Mouse (Mus musculus) liver, adult 2 months (tissue): ENCODE data around the gene Aig1. TPM values are rescaled to one million over a fixed set of nuclear protein-coding genes. Genes with fewer than 3 reads are reported as not detected.

Experiments
- DNase-seq: peaks from one replicate; pipeline ENCODE4 v3.0.0-alpha.2; 2011; ENCODE audit warnings: low read depth, low spot score; ENCODE audit errors: extremely low read depth
- H3K27ac ChIP-seq: fragments of 200-500 bp; replicated peaks from 2 replicates; pipeline ENCODE4 v1.5.1; 2012; ENCODE audit warnings: low read depth, mild to moderate bottlenecking, control low read depth, inconsistent platforms, low read length; ENCODE audit not compliant: insufficient read depth
- H3K27me3 ChIP-seq: fragments of 200-500 bp; 2 replicates; pipeline ENCODE4 v1.6.1; 2012; ENCODE audit warnings: mild to moderate bottlenecking, moderate library complexity, low read length, inconsistent platforms; ENCODE audit not compliant: control insufficient read depth, insufficient read depth
- H3K36me3 ChIP-seq: fragments of 200-500 bp; 2 replicates; pipeline ENCODE4 v1.6.1; 2012; ENCODE audit warnings: low read length, inconsistent platforms; ENCODE audit not compliant: control insufficient read depth, insufficient read depth
- H3K4me1 ChIP-seq: fragments of 200-500 bp; 2 replicates; pipeline ENCODE4 v1.6.1; 2011; ENCODE audit warnings: low read length; ENCODE audit not compliant: control insufficient read depth, insufficient read depth
- H3K4me3 ChIP-seq: fragments of 200-500 bp; 2 replicates; pipeline ENCODE4 v1.5.1; 2011; ENCODE audit warnings: low read depth, mild to moderate bottlenecking, control low read depth, low read length, moderate library complexity; ENCODE audit not compliant: insufficient read depth
- H3K79me2 ChIP-seq: fragments of 200-500 bp; 2 replicates; pipeline ENCODE4 v1.6.1; 2012; ENCODE audit warnings: inconsistent platforms, mild to moderate bottlenecking, low read length, moderate library complexity; ENCODE audit not compliant: control insufficient read depth, insufficient read depth
- H3K9ac ChIP-seq: fragments of 200-500 bp; 2 replicates; pipeline ENCODE4 v1.6.1; 2012; ENCODE audit warnings: low read depth, mild to moderate bottlenecking, control low read depth, inconsistent platforms, low read length
- CTCF ChIP-seq: fragments of 200-500 bp; IDR thresholded peaks from 2 replicates; pipeline ENCODE4 v1.5.1; 2011; ENCODE audit warnings: low read depth, low read length, control low read depth
- POLR2A ChIP-seq: fragments of 200-500 bp; IDR thresholded peaks from 2 replicates; pipeline ENCODE4 v1.6.1; 2011; ENCODE audit warnings: low read length, control low read depth; ENCODE audit not compliant: insufficient read depth; ENCODE audit errors: extremely low read depth
- WGBS: fragments of 180-500 bp; shearing (Covaris S2); methylation state at CpG from one replicate; pipeline ENCODE4 v1.1.7; 2018; 5-methylcytosine and 5-hydroxymethylcytosine counted together
- polyA plus RNA-seq: library from polyadenylated mRNA; depleted of rRNA; stranded (reverse); fragments of >200 nt; gene quantifications from 2 replicates; pipeline ENCODE4 v1.2.3, GENCODE M21; 2012
- total RNA-seq: library from RNA; depleted of rRNA; stranded (reverse); fragments of >200 nt; gene quantifications from 2 replicates; pipeline ENCODE4 v1.2.3, GENCODE M21; 2014

Gene Aig1
- total and polyA plus RNA-seq, 2 experiments = 18.9 to 37.3 TPM

GRCm38 (mm10) chr10:13753777-13754176 lies 115.0 kb downstream of the Aig1 start:
- TF ChIP-seq CTCF (no peak), POLR2A (no peak)
- WGBS = 81% methylated on average over 5 of the region's 5 CpGs

GRCm38 (mm10) chr10:13739494-13740140 lies 129.2 kb downstream of the Aig1 start:
- Histone ChIP-seq H3K79me2 (no peaks in the 10 kb centered on the region), H3K4me3 (no peak overlapping the region), H3K27me3 (no peaks in the 10 kb centered on the region), H3K36me3 (no peaks in the 10 kb centered on the region), H3K27ac (no peak overlapping the region), H3K4me1 (no peaks in the 10 kb centered on the region), H3K9ac (no peak overlapping the region)
- no peak for DNase-seq
- 93% methylated on average over 18 of the region's 18 CpGs for WGBS
- TF ChIP-seq POLR2A (no peak), CTCF (no peak)

More at GRCm38 (mm10) chr10:13753777-13754176, 115.0 kb downstream of the Aig1 start:
- Histone ChIP-seq H3K4me1 (no peaks in the 10 kb centered on the region), H3K27ac (no peak overlapping the region), H3K36me3 (no peaks in the 10 kb centered on the region), H3K9ac (no peak overlapping the region), H3K27me3 (no peaks in the 10 kb centered on the region), H3K79me2 (no peaks in the 10 kb centered on the region), H3K4me3 (no peak overlapping the region)
- DNase-seq = no peak

GRCm38 (mm10) chr10:13730039-13730748 lies 138.6 kb downstream of the Aig1 start:
- no peaks in the 10 kb centered on the region for H3K36me3 ChIP-seq
- DNase-seq = no peak
- no peaks in the 10 kb centered on the region for H3K27me3 ChIP-seq
- H3K79me2 ChIP-seq = no peaks in the 10 kb centered on the region
- H3K4me3 ChIP-seq = no peak overlapping the region
- no peaks in the 10 kb centered on the region for H3K4me1 ChIP-seq
- TF ChIP-seq POLR2A (no peak), CTCF (no peak)
- WGBS = 94% methylated on average over 4 of the region's 4 CpGs
- H3K9ac ChIP-seq = no peak overlapping the region
- no peak overlapping the region for H3K27ac ChIP-seq

- 84% methylated on average over 6 of the region's 6 CpGs for WGBS
- no peak overlapping the region for H3K9ac ChIP-seq
These were observed 141.1 kb downstream of the Aig1 start for GRCm38 (mm10) chr10:13727676-13728075.

GRCm38 (mm10) chr10:13726206-13726605 lies 142.6 kb downstream of the Aig1 start:
- Histone ChIP-seq H3K36me3 (no peaks in the 10 kb centered on the region), H3K4me3 (no peak overlapping the region), H3K9ac (no peak overlapping the region), H3K27ac (no peak overlapping the region), H3K79me2 (no peaks in the 10 kb centered on the region), H3K27me3 (no peaks in the 10 kb centered on the region), H3K4me1 (no peaks in the 10 kb centered on the region)
- 89% methylated on average over 2 of the region's 2 CpGs for WGBS
- TF ChIP-seq POLR2A (no peak), CTCF (no peak)
- no peak for DNase-seq

More at GRCm38 (mm10) chr10:13727676-13728075, 141.1 kb downstream of the Aig1 start:
- TF ChIP-seq CTCF = no peak
- no peak for TF ChIP-seq POLR2A
- no peaks in the 10 kb centered on the region for H3K79me2 ChIP-seq
- H3K27ac ChIP-seq = no peak overlapping the region
- H3K36me3 ChIP-seq = no peaks in the 10 kb centered on the region
- H3K4me1 ChIP-seq = no peaks in the 10 kb centered on the region
- no peak for DNase-seq
- no peak overlapping the region for H3K4me3 ChIP-seq
- no peaks in the 10 kb centered on the region for H3K27me3 ChIP-seq

- no peak overlapping the region for H3K4me3 ChIP-seq
- H3K36me3 ChIP-seq = no peaks in the 10 kb centered on the region
- no peaks in the 10 kb centered on the region for H3K79me2 ChIP-seq
- DNase-seq = no peak
- H3K27me3 ChIP-seq = no peaks in the 10 kb centered on the region
- no peak overlapping the region for H3K27ac ChIP-seq
- no peaks in the 10 kb centered on the region for H3K4me1 ChIP-seq
- 86% methylated on average over 3 of the region's 3 CpGs for WGBS
- no peak overlapping the region for H3K9ac ChIP-seq
- no peak for TF ChIP-seq POLR2A
- no peak for TF ChIP-seq CTCF
These were observed 143.5 kb downstream of the Aig1 start for GRCm38 (mm10) chr10:13725276-13725675.
